Mouse (Mus musculus): ENCODE data around the gene Ces1d. TPM values are rescaled to one million over a fixed set of nuclear protein-coding genes. Genes with fewer than 3 reads are reported as not detected.
"Not testable (repeated sequence)": the region's sequence is repeated elsewhere in the genome, so short reads cannot be mapped to it uniquely, and the experiment has no call there.

The Ces1d gene
- polyA plus RNA-seq (2015; fragmentation: Nextera tagmentation; extraction: Ambion mirVana), result 1.7 and 7.3 TPM in 2 replicates

DNA sequence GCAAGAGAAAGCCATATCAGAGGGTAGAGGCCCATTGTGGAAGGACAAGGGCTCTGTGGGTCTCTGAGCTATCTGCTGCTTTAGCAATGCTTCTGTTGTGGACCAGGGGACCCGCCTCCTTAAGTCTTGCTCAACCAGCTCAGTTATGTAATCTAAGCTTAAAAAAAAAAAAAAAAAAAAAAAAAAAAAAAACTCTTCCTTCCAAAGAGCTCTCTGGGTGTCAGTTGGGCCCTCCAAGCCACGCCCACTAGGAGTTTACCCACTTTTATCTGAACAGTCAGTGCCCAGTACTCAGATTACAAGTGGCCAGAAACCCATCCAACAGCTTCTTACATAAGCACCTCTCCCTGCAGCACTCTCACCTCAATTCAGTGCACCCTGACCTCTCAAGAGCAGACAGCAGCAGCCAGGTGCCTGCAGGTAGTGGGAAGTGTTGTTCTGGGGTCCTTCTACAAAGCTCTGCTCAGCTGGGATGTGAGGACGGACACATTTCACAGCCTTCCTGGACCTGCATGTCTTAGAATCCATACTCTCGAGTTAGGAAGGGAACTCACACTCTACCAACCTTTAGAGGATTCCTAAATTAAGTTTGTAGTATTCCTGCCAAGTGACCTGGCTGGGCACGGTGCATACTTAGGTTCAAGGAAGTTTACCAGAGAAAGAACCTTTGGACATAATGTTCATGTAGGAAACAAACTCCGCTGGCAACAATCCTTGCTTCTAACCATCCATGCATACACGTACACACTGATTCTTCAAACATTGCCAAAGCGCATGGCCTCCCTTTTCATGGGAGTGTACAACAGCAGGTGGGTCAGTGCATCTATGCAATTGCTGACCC, at the start of gene Ces1d:
Ces1d (minus strand) TSS at position 154 of the 841 bp plus-strand sequence.
- Histone ChIP-seq H3K27ac (ENCODE audit: low read length) (no peak within 1 kb of the TSS), H3K27me3 (ENCODE audit: control insufficient read depth, insufficient read depth, low read length) (no peaks in the 10 kb centered on the region), H3K36me3 (ENCODE audit: control insufficient read depth, insufficient read depth) (no peaks in the 10 kb centered on the region), H3K9ac (ENCODE audit: low read length) (no peak within 1 kb of the TSS), H3K9me3 (replicated peaks; ENCODE audit: control insufficient read depth, low read length) (no peaks in the 10 kb centered on the region), H3K4me1 (ENCODE audit: control insufficient read depth, insufficient read depth, low read length) (peaks cover 3% of the 10 kb centered on the region; the same call in 1 of the 2 replicates), H3K4me3 (ENCODE audit: low read length) (no peak within 1 kb of the TSS), H3K4me2 (ENCODE audit: low read depth, low read length) (no peak within 1 kb of the TSS; the same call in 1 of the 2 replicates)
- no peak for ATAC-seq (replicated peaks; ENCODE audit: extremely low read depth, insufficient read depth, low FRiP score)
- 70% methylated on average over 8 of the region's 8 CpGs for WGBS

DNA sequence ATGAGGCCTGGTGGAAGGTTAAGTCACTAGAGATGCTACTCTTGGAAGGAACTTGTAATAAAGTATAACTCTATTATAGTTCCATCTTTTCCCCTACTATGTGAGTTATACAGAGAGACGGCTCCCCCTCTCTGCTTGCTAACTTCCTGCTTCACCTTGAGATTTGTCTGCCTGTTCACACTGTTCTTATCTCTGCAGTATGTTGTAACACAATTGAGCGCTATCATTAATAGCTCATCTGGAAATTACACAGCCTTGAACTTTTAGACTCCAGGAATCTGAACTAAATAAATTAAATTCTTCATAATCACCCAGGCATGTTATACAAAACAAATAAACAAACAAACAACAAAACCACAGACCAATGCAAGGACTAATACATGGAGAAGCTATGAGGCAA, 48.4 kb upstream of the Ces1d start:
- H3K9ac ChIP-seq (ENCODE audit: low read length), result no peak overlapping the region
- H3K4me1 ChIP-seq (ENCODE audit: control insufficient read depth, insufficient read depth, low read length), result no peaks in the 10 kb centered on the region
- no peak for ATAC-seq (replicated peaks; ENCODE audit: extremely low read depth, insufficient read depth, low FRiP score)
- 55% methylated on average over 2 of the region's 2 CpGs for WGBS
- H3K27me3 ChIP-seq (ENCODE audit: control insufficient read depth, insufficient read depth, low read length), result no peaks in the 10 kb centered on the region
- no peak overlapping the region for H3K27ac ChIP-seq (ENCODE audit: low read length)
- H3K36me3 ChIP-seq (ENCODE audit: control insufficient read depth, insufficient read depth), result no peaks in the 10 kb centered on the region
- no peak overlapping the region for H3K4me2 ChIP-seq (ENCODE audit: low read depth, low read length)
- no peaks in the 10 kb centered on the region for H3K9me3 ChIP-seq (replicated peaks; ENCODE audit: control insufficient read depth, low read length)
- H3K4me3 ChIP-seq (ENCODE audit: low read length), result no peak overlapping the region

DNA sequence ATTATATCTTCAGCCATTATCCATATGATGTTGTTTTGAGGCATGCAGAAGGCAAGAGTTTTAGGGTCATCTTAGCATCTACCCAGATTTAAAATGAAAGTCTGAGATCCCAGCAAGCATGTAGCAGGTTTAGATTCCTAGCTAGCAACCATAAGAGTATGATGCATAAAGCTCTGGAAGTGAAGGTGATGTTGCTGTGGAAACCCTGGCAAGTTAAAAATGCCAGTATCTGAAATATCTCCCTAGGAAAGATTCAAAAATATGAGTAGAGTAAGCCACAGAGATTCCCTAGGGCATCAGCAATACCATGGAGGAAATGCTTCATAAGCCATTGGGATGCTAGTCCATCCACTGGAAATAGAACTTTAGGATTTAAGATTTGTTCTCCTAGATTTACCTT, 42.2 kb upstream of the Ces1d start:
- Histone ChIP-seq H3K27me3 (ENCODE audit: control insufficient read depth, insufficient read depth, low read length) (no peaks in the 10 kb centered on the region), H3K4me3 (ENCODE audit: low read length) (no peak overlapping the region), H3K4me2 (ENCODE audit: low read depth, low read length) (no peak overlapping the region), H3K27ac (ENCODE audit: low read length) (no peak overlapping the region), H3K4me1 (ENCODE audit: control insufficient read depth, insufficient read depth, low read length) (no peaks in the 10 kb centered on the region), H3K36me3 (ENCODE audit: control insufficient read depth, insufficient read depth) (no peaks in the 10 kb centered on the region), H3K9ac (ENCODE audit: low read length) (no peak overlapping the region), H3K9me3 (replicated peaks; ENCODE audit: control insufficient read depth, low read length) (no peaks in the 10 kb centered on the region)
- ATAC-seq (replicated peaks; ENCODE audit: extremely low read depth, insufficient read depth, low FRiP score), result no peak

DNA sequence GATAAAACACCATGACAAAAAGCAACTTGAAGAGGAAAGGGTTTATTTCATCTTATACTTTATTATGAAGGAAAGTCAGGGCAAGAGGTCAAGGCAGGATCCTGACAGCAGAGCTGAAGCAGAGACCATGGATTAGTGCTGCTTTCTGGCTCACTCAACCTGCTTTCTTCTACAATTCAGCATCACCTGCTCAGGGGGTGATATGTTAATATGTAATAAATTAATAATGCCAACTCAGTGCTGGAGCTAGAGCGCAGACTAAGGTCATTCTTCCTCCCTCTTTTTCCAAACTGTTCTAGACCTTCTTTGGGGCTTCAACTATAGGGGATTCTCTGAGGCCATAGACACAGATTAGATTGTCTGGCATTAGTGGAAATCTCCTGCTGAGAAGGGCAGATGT, 38.0 kb upstream of the Ces1d start:
- no peaks in the 10 kb centered on the region for H3K4me1 ChIP-seq (ENCODE audit: control insufficient read depth, insufficient read depth, low read length)
- H3K9me3 ChIP-seq (replicated peaks; ENCODE audit: control insufficient read depth, low read length), result no peaks in the 10 kb centered on the region
- no peak overlapping the region for H3K4me2 ChIP-seq (ENCODE audit: low read depth, low read length)
- WGBS, result 91% methylated on average over 1 of the region's 1 CpGs
- ATAC-seq (replicated peaks; ENCODE audit: extremely low read depth, insufficient read depth, low FRiP score), result no peak
- no peak overlapping the region for H3K27ac ChIP-seq (ENCODE audit: low read length)
- no peaks in the 10 kb centered on the region for H3K36me3 ChIP-seq (ENCODE audit: control insufficient read depth, insufficient read depth)
- no peak overlapping the region for H3K4me3 ChIP-seq (ENCODE audit: low read length)
- H3K9ac ChIP-seq (ENCODE audit: low read length), result no peak overlapping the region
- H3K27me3 ChIP-seq (ENCODE audit: control insufficient read depth, insufficient read depth, low read length), result no peaks in the 10 kb centered on the region

DNA sequence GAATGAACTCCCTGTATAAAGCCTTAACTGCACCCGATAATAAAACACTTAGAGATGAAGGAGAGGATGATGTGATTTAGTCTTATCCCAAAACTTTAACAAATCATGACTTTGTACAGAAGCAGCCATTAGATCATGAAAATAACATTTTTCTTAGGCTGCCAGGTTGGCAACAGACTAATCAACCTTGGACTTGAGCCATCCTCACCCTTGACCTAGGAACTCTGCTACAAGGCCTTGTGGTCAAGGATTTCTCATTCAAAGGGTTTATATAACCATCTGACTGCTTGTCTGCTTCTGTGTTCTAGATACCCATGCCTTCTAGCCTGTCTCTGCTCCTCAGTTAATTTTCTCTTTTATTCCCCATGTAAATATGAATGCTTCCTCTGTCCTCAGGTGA, 37.1 kb upstream of the Ces1d start:
- no peaks in the 10 kb centered on the region for H3K27me3 ChIP-seq (ENCODE audit: control insufficient read depth, insufficient read depth, low read length)
- 81% methylated on average over 1 of the region's 1 CpGs for WGBS
- H3K4me1 ChIP-seq (ENCODE audit: control insufficient read depth, insufficient read depth, low read length), result no peaks in the 10 kb centered on the region
- ATAC-seq (replicated peaks; ENCODE audit: extremely low read depth, insufficient read depth, low FRiP score), result no peak
- H3K4me3 ChIP-seq (ENCODE audit: low read length), result no peak overlapping the region
- no peaks in the 10 kb centered on the region for H3K9me3 ChIP-seq (replicated peaks; ENCODE audit: control insufficient read depth, low read length)
- no peaks in the 10 kb centered on the region for H3K36me3 ChIP-seq (ENCODE audit: control insufficient read depth, insufficient read depth)
- no peak overlapping the region for H3K4me2 ChIP-seq (ENCODE audit: low read depth, low read length)
- H3K27ac ChIP-seq (ENCODE audit: low read length), result no peak overlapping the region
- no peak overlapping the region for H3K9ac ChIP-seq (ENCODE audit: low read length)

DNA sequence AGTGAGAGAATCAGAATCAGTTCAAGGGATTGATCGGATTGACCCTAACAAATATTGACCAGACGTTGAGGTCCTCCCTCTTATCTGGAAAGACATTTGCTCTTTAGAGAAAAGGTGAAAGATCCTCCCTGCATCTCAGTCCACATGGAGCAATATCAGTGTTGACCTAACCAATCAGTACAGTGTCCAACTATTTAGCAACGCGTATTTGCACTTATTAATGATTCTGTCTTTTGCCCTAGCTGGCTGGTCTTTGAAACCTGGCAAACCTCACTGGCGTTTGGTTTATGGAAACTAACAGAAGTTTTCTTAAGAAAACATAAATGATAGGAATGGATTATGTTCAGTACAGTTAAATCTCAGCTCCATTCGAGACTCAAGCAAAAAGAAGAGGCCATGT, 36.4 kb upstream of the Ces1d start:
- Histone ChIP-seq H3K4me1 (ENCODE audit: control insufficient read depth, insufficient read depth, low read length) (no peaks in the 10 kb centered on the region), H3K4me2 (ENCODE audit: low read depth, low read length) (no peak overlapping the region), H3K9ac (ENCODE audit: low read length) (no peak overlapping the region), H3K27ac (ENCODE audit: low read length) (no peak overlapping the region), H3K36me3 (ENCODE audit: control insufficient read depth, insufficient read depth) (no peaks in the 10 kb centered on the region), H3K27me3 (ENCODE audit: control insufficient read depth, insufficient read depth, low read length) (no peaks in the 10 kb centered on the region), H3K4me3 (ENCODE audit: low read length) (no peak overlapping the region), H3K9me3 (replicated peaks; ENCODE audit: control insufficient read depth, low read length) (no peaks in the 10 kb centered on the region)
- ATAC-seq (replicated peaks; ENCODE audit: extremely low read depth, insufficient read depth, low FRiP score), result no peak
- WGBS, result 80% methylated on average over 6 of the region's 6 CpGs

DNA sequence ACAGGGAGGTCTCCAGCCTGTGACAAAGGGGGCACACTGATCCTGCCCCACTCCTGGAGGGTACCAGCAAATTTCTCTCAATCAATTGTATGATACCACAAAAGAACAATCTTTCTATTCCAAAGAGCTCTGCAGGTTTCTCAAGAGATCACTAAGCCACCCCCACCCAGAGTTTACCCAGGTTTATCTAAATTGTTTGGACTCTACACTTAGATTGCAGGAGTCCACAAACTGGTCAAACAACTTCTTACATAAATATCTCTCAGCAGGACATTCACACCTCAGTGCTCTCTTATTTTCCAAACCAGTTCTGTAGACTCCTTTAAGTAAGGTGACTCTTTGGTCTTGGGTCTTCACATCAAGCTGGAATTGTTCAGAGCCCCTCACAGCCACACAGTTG, 31.8 kb upstream of the Ces1d start, which contains the start of gene Ces1e:
Ces1e (minus strand) TSS at position 174 of the 400 bp plus-strand sequence.
- H3K27me3 ChIP-seq (ENCODE audit: control insufficient read depth, insufficient read depth, low read length), result no peaks in the 10 kb centered on the region
- H3K4me1 ChIP-seq (ENCODE audit: control insufficient read depth, insufficient read depth, low read length), result no peaks in the 10 kb centered on the region
- H3K27ac ChIP-seq (ENCODE audit: low read length), result no peak within 1 kb of the TSS
- no peak within 1 kb of the TSS for H3K4me2 ChIP-seq (ENCODE audit: low read depth, low read length)
- no peak for ATAC-seq (replicated peaks; ENCODE audit: extremely low read depth, insufficient read depth, low FRiP score)
- H3K36me3 ChIP-seq (ENCODE audit: control insufficient read depth, insufficient read depth), result no peaks in the 10 kb centered on the region
- H3K9ac ChIP-seq (ENCODE audit: low read length), result no peak within 1 kb of the TSS
- no peaks in the 10 kb centered on the region for H3K9me3 ChIP-seq (replicated peaks; ENCODE audit: control insufficient read depth, low read length)
- no peak within 1 kb of the TSS for H3K4me3 ChIP-seq (ENCODE audit: low read length)

DNA sequence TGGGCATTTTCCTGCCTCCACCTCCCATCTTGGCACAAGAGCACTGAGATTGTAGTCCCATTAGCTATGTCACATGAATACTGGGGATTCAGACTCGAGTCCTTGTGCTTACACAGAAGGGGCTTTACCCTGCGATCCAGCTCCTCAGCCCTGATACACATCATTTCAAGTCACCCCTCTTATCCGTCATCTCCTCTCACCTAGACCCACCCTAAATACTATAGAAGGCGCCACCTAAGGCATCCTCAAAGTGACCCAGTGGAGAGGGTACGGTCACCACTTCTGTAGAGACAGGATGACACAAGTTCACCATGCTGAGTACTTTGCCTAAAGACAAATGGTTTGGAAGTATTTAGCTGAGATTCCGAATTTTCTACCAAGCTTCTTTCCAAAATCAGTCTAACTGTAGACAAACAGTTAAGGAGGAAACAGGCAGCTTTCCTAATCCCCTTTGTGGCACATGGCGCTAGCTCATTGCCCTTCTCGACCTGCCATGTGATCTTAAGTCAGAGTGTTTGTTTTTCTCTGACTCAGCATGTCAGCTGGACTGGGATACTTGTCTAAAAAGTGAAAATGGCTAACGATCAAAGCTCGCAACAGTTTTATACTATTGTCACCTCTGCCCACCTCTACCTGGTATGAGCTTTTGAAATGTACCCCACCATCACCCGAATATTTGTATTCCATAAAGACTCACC, 31.2 kb upstream of the Ces1d start:
- ATAC-seq (replicated peaks; ENCODE audit: extremely low read depth, insufficient read depth, low FRiP score), result no peak
- Histone ChIP-seq H3K4me3 (ENCODE audit: low read length) (no peak overlapping the region), H3K36me3 (ENCODE audit: control insufficient read depth, insufficient read depth) (no peaks in the 10 kb centered on the region), H3K9me3 (replicated peaks; ENCODE audit: control insufficient read depth, low read length) (no peaks in the 10 kb centered on the region), H3K9ac (ENCODE audit: low read length) (no peak overlapping the region), H3K4me2 (ENCODE audit: low read depth, low read length) (no peak overlapping the region), H3K4me1 (ENCODE audit: control insufficient read depth, insufficient read depth, low read length) (no peaks in the 10 kb centered on the region), H3K27ac (ENCODE audit: low read length) (no peak overlapping the region), H3K27me3 (ENCODE audit: control insufficient read depth, insufficient read depth, low read length) (no peaks in the 10 kb centered on the region)
- WGBS, result 62% methylated on average over 11 of the region's 11 CpGs

DNA sequence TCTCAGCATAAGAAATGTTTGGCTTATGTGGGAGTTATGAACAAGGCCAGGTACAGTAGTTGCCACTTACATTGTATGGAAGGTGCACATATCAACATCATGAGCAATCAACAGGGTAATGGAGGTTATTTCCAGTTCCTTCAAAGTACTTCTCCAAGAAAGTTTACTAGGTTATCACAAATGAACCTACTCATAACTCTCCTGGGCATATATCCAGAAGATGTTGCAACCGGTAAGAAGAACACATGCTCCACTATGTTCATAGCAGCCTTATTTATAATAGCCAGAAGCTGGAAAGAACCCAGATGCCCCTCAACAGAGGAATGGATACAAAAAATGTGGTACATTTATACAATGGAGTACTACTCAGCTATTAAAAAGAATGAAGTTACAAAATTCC, 28.8 kb upstream of the Ces1d start:
- 80% methylated on average over 1 of the region's 1 CpGs for WGBS
- not testable (repeated sequence) for H3K4me1 ChIP-seq (ENCODE audit: control insufficient read depth, insufficient read depth, low read length); H3K27me3 ChIP-seq (ENCODE audit: control insufficient read depth, insufficient read depth, low read length); H3K9me3 ChIP-seq (replicated peaks; ENCODE audit: control insufficient read depth, low read length); H3K36me3 ChIP-seq (ENCODE audit: control insufficient read depth, insufficient read depth); ATAC-seq (replicated peaks; ENCODE audit: extremely low read depth, insufficient read depth, low FRiP score); H3K4me2 ChIP-seq (ENCODE audit: low read depth, low read length); H3K27ac ChIP-seq (ENCODE audit: low read length); H3K4me3 ChIP-seq (ENCODE audit: low read length); H3K9ac ChIP-seq (ENCODE audit: low read length)
